Mouse (Mus musculus): ENCODE measurements at regions not wholly inside any gene's neighbourhood (a gene's known extent, or its start where the extent isn't known, plus 50 kb on each side); places are given as distances from the start of the nearest gene placed in this dataset.
A peak's percentile ranks its signal among the peaks of the same experiment; 100 is the strongest.

GRCm38 (mm10) chr16:20803278-20803930 lies 69.1 kb upstream of the Thpo start:
- ATAC-seq (ENCODE audit: insufficient read depth) (0 out of 2 replicates have a peak, but pooled peaks have one; percentile 21), DNase-seq (ENCODE audit: low read depth in 3 of 3, low spot score in 3 of 3) (no peak)
- Histone ChIP-seq H3K4me2 (ENCODE audit: low read depth) (no peak overlapping the region), H3K27ac (no peak overlapping the region), H3K4me1 (replicated peaks; ENCODE audit: control insufficient read depth in 2 of 2, insufficient read depth in 2 of 2, low read length in 1 of 2) (peaks cover 0 to 10% of the 10 kb centered on the region in 2 experiments; a peak in 3 of 4 replicates), H3K36me3 (replicated peaks; ENCODE audit: control insufficient read depth, insufficient read depth, low read depth) (no peaks in the 10 kb centered on the region), H3K9ac (replicated peaks) (no peak overlapping the region), H3K4me3 (ENCODE audit: insufficient read depth in 1 of 2, low read depth in 2 of 2, low read length in 2 of 2) (no peak overlapping the region), H3K9me3 (ENCODE audit: control insufficient read depth, low read length) (no peaks in the 10 kb centered on the region), H3K27me3 (ENCODE audit: control insufficient read depth, insufficient read depth, low read length) (no peaks in the 10 kb centered on the region)
- WGBS (ENCODE audit: insufficient replicate concordance): 48% methylated on average over 7 of the region's 7 CpGs
- TF ChIP-seq EP300 (IDR thresholded peaks at IDR 0.05; ENCODE audit: low read depth): no peak
- TF ChIP-seq CTCF (IDR thresholded peaks at IDR 0.05; ENCODE audit: low read depth): no peak

- H3K27ac ChIP-seq: no peak overlapping the region
- no peak overlapping the region for H3K4me3 ChIP-seq (ENCODE audit: insufficient read depth in 1 of 2, low read depth in 2 of 2, low read length in 2 of 2)
- TF ChIP-seq EP300 (IDR thresholded peaks at IDR 0.05; ENCODE audit: low read depth) (no peak), CTCF (IDR thresholded peaks at IDR 0.05; ENCODE audit: low read depth) (no peak)
- no peak overlapping the region for H3K4me2 ChIP-seq (ENCODE audit: low read depth)
- 18% methylated on average over 6 of the region's 6 CpGs for WGBS (ENCODE audit: insufficient replicate concordance)
- peaks cover 0 to 10% of the 10 kb centered on the region in 2 experiments; a peak in 3 of 4 replicates for H3K4me1 ChIP-seq (replicated peaks; ENCODE audit: control insufficient read depth in 2 of 2, insufficient read depth in 2 of 2, low read length in 1 of 2)
- H3K27me3 ChIP-seq (ENCODE audit: control insufficient read depth, insufficient read depth, low read length): no peaks in the 10 kb centered on the region
- H3K36me3 ChIP-seq (replicated peaks; ENCODE audit: control insufficient read depth, insufficient read depth, low read depth): no peaks in the 10 kb centered on the region
- no peak overlapping the region for H3K9ac ChIP-seq (replicated peaks)
- DNase-seq (ENCODE audit: low read depth in 3 of 3, low spot score in 3 of 3) (no peak), ATAC-seq (ENCODE audit: insufficient read depth) (no peak)
- H3K9me3 ChIP-seq (ENCODE audit: control insufficient read depth, low read length): no peaks in the 10 kb centered on the region
Observed at GRCm38 (mm10) chr16:20802724-20803123, 68.4 kb upstream of the Thpo start.

GRCm38 (mm10) chr16:20800038-20800437 lies 65.7 kb upstream of the Thpo start:
- 66% methylated on average over 3 of the region's 3 CpGs for WGBS (ENCODE audit: insufficient replicate concordance)
- no peak overlapping the region for H3K27ac ChIP-seq
- H3K36me3 ChIP-seq (replicated peaks; ENCODE audit: control insufficient read depth, insufficient read depth, low read depth): no peaks in the 10 kb centered on the region
- H3K4me1 ChIP-seq (replicated peaks; ENCODE audit: control insufficient read depth in 2 of 2, insufficient read depth in 2 of 2, low read length in 1 of 2): peaks cover 0 to 9% of the 10 kb centered on the region in 2 experiments; a peak in 3 of 4 replicates
- no peaks in the 10 kb centered on the region for H3K9me3 ChIP-seq (ENCODE audit: control insufficient read depth, low read length)
- H3K27me3 ChIP-seq (ENCODE audit: control insufficient read depth, insufficient read depth, low read length): no peaks in the 10 kb centered on the region
- TF ChIP-seq EP300 (IDR thresholded peaks at IDR 0.05; ENCODE audit: low read depth): no peak
- TF ChIP-seq CTCF (IDR thresholded peaks at IDR 0.05; ENCODE audit: low read depth): no peak
- DNase-seq (ENCODE audit: low read depth in 3 of 3, low spot score in 3 of 3): no peak
- H3K4me2 ChIP-seq (ENCODE audit: low read depth): no peak overlapping the region
- ATAC-seq (ENCODE audit: insufficient read depth): no peak
- no peak overlapping the region for H3K9ac ChIP-seq (replicated peaks)
- H3K4me3 ChIP-seq (ENCODE audit: insufficient read depth in 1 of 2, low read depth in 2 of 2, low read length in 2 of 2): no peak overlapping the region

GRCm38 (mm10) chr16:20798115-20798514 lies 63.8 kb upstream of the Thpo start:
- Histone ChIP-seq H3K4me1 (replicated peaks; ENCODE audit: control insufficient read depth in 2 of 2, insufficient read depth in 2 of 2, low read length in 1 of 2) (peaks cover 0 to 5% of the 10 kb centered on the region in 2 experiments; a peak in 3 of 4 replicates), H3K9me3 (ENCODE audit: control insufficient read depth, low read length) (no peaks in the 10 kb centered on the region), H3K4me3 (ENCODE audit: insufficient read depth in 1 of 2, low read depth in 2 of 2, low read length in 2 of 2) (no peak overlapping the region), H3K9ac (replicated peaks) (no peak overlapping the region), H3K27me3 (ENCODE audit: control insufficient read depth, insufficient read depth, low read length) (no peaks in the 10 kb centered on the region), H3K36me3 (replicated peaks; ENCODE audit: control insufficient read depth, insufficient read depth, low read depth) (no peaks in the 10 kb centered on the region), H3K27ac (no peak overlapping the region), H3K4me2 (ENCODE audit: low read depth) (no peak overlapping the region)
- no peak for ATAC-seq (ENCODE audit: insufficient read depth)
- 54% methylated on average over 4 of the region's 4 CpGs for WGBS (ENCODE audit: insufficient replicate concordance)
- no peak for TF ChIP-seq CTCF (IDR thresholded peaks at IDR 0.05; ENCODE audit: low read depth)
- TF ChIP-seq EP300 (IDR thresholded peaks at IDR 0.05; ENCODE audit: low read depth): no peak
- no peak for DNase-seq (ENCODE audit: low read depth in 3 of 3, low spot score in 3 of 3)

GRCm38 (mm10) chr16:20794721-20795120 lies 60.4 kb upstream of the Thpo start:
- H3K27ac ChIP-seq: no peak overlapping the region
- H3K27me3 ChIP-seq (ENCODE audit: control insufficient read depth, insufficient read depth, low read length): no peaks in the 10 kb centered on the region
- 32% methylated on average over 1 of the region's 1 CpGs for WGBS (ENCODE audit: insufficient replicate concordance)
- no peaks in the 10 kb centered on the region for H3K9me3 ChIP-seq (ENCODE audit: control insufficient read depth, low read length)
- H3K4me2 ChIP-seq (ENCODE audit: low read depth): no peak overlapping the region
- H3K9ac ChIP-seq (replicated peaks): no peak overlapping the region
- no peak overlapping the region for H3K4me3 ChIP-seq (ENCODE audit: insufficient read depth in 1 of 2, low read depth in 2 of 2, low read length in 2 of 2)
- H3K36me3 ChIP-seq (replicated peaks; ENCODE audit: control insufficient read depth, insufficient read depth, low read depth): no peaks in the 10 kb centered on the region
- TF ChIP-seq EP300 (IDR thresholded peaks at IDR 0.05; ENCODE audit: low read depth) (no peak), CTCF (IDR thresholded peaks at IDR 0.05; ENCODE audit: low read depth) (no peak)
- no peaks in the 10 kb centered on the region for H3K4me1 ChIP-seq (replicated peaks; ENCODE audit: control insufficient read depth in 2 of 2, insufficient read depth in 2 of 2, low read length in 1 of 2)
- ATAC-seq (ENCODE audit: insufficient read depth) (no peak), DNase-seq (ENCODE audit: low read depth in 3 of 3, low spot score in 3 of 3) (no peak)

Measured in liver, embryonic 14.5 days (tissue).